Mouse (Mus musculus) layer of hippocampus, adult 11-12 months (tissue): ENCODE results near the gene Tcf7l1.

ENCODE experiments used
- DNase-seq: peaks from one replicate; pipeline ENCODE4 v3.0.0; 2022; ENCODE audit warnings: low spot score

Tcf7l1 gene

GRCm38 (mm10) chr6:72698559-72698958 is 90.5 kb downstream of the Tcf7l1 start:
- DNase-seq = no peak

- no peak for DNase-seq
These were observed 92.3 kb downstream of the Tcf7l1 start for GRCm38 (mm10) chr6:72696601-72697335.

GRCm38 (mm10) chr6:72694791-72695204 is 94.3 kb downstream of the Tcf7l1 start:
- DNase-seq = no peak

- DNase-seq = no peak
These were observed 94.8 kb downstream of the Tcf7l1 start for GRCm38 (mm10) chr6:72694047-72694790.

GRCm38 (mm10) chr6:72692469-72692868 is 96.6 kb downstream of the Tcf7l1 start:
- no peak for DNase-seq

- no peak for DNase-seq
These were observed 97.5 kb downstream of the Tcf7l1 start for GRCm38 (mm10) chr6:72691549-72691948.

- DNase-seq = no peak
These were observed 98.5 kb downstream of the Tcf7l1 start for GRCm38 (mm10) chr6:72690595-72690994.

GRCm38 (mm10) chr6:72690001-72690400 is 99.1 kb downstream of the Tcf7l1 start:
- no peak for DNase-seq

GRCm38 (mm10) chr6:72689046-72689445 is 100.0 kb downstream of the Tcf7l1 start:
- no peak for DNase-seq

- DNase-seq = peak; percentile 28
These were observed 103.9 kb downstream of the Tcf7l1 start for GRCm38 (mm10) chr6:72685165-72685564.

- DNase-seq = no peak
These were observed 104.7 kb downstream of the Tcf7l1 start for GRCm38 (mm10) chr6:72684260-72684805.

- no peak for DNase-seq
These were observed 106.8 kb downstream of the Tcf7l1 start for GRCm38 (mm10) chr6:72682238-72682637.

GRCm38 (mm10) chr6:72680936-72681335 is 108.1 kb downstream of the Tcf7l1 start:
- DNase-seq = no peak

- DNase-seq = no peak
These were observed 110.4 kb downstream of the Tcf7l1 start for GRCm38 (mm10) chr6:72678631-72679030.

GRCm38 (mm10) chr6:72677510-72678220 is 111.4 kb downstream of the Tcf7l1 start:
- DNase-seq = no peak

GRCm38 (mm10) chr6:72677079-72677478 is 112.0 kb downstream of the Tcf7l1 start:
- DNase-seq = no peak

GRCm38 (mm10) chr6:72676376-72676775 is 112.7 kb downstream of the Tcf7l1 start:
- no peak for DNase-seq

- no peak for DNase-seq
These were observed 115.3 kb downstream of the Tcf7l1 start for GRCm38 (mm10) chr6:72673751-72674150.

- no peak for DNase-seq
These were observed 117.9 kb downstream of the Tcf7l1 start for GRCm38 (mm10) chr6:72671129-72671528.

- peak; percentile 54 for DNase-seq
These were observed 122.0 kb downstream of the Tcf7l1 start for GRCm38 (mm10) chr6:72667021-72667420.

- no peak for DNase-seq
These were observed 124.8 kb downstream of the Tcf7l1 start for GRCm38 (mm10) chr6:72664290-72664689.

GRCm38 (mm10) chr6:72663000-72663399 is 126.1 kb downstream of the Tcf7l1 start:
- DNase-seq = no peak

- no peak for DNase-seq
These were observed 128.7 kb downstream of the Tcf7l1 start for GRCm38 (mm10) chr6:72660391-72660720.
